Mouse (Mus musculus): ENCODE results near the gene Btbd35f16. TPM values are rescaled to one million over a fixed set of nuclear protein-coding genes. Genes with fewer than 3 reads are reported as not detected.
"Not testable (repeated sequence)": the region's sequence is repeated elsewhere in the genome, so short reads cannot be mapped to it uniquely, and the experiment has no call there.

The Btbd35f16 gene
- polyA plus RNA-seq (2016; fragmentation: Nextera tagmentation; extraction: Ambion mirVana), result not detected in 2 replicates

DNA sequence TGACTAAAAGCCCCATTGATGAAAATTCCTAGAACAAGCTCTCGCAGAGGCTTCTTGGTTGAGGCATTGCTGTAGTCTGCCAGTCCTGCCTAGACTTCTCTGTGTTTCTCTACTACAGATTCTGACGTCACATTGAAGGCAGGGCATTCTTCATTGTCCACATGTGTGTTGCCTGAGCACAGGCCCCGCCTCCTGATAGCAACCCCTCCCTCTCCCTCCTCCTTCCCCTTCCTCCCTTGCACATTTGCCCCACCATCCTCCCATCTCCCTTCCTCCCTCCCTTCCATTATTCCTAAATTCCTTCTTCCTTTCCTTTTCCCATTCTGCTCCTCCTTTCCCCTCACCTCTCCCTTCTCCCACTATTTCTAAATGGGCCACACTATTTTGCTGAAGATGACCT is at the start of gene Btbd35f16:
Gene Btbd35f16, minus strand, starts transcription at position 101 of the 400 bp plus-strand sequence.
- not testable (repeated sequence) for H3K36me3 ChIP-seq; H3K9me3 ChIP-seq (replicated peaks); H3K4me1 ChIP-seq (replicated peaks); H3K4me2 ChIP-seq; H3K4me3 ChIP-seq; H3K9ac ChIP-seq; ATAC-seq (ENCODE audit: insufficient number of reproducible peaks, low FRiP score); H3K27me3 ChIP-seq (replicated peaks); H3K27ac ChIP-seq (ENCODE audit: poor library complexity, severe bottlenecking)
- 68% methylated on average over 2 of the region's 3 CpGs for WGBS

Other genes with a start within 250 kb of the Btbd35f16 start
- gene Btbd35f10, start 204.1 kb downstream of the Btbd35f16 start, polyA plus RNA-seq (2016; fragmentation: Nextera tagmentation; extraction: Ambion mirVana), result not detected in 2 replicates
- gene Btbd35f3, start 80.7 kb upstream of the Btbd35f16 start, polyA plus RNA-seq (2016; fragmentation: Nextera tagmentation; extraction: Ambion mirVana), result not detected in 2 replicates
- gene Btbd35f28, start 239.6 kb upstream of the Btbd35f16 start, polyA plus RNA-seq (2016; fragmentation: Nextera tagmentation; extraction: Ambion mirVana), result not detected in 2 replicates

All from heart, embryonic 12.5 days (tissue).